Mouse (Mus musculus): Measurements from ENCODE around the gene Rnf157. TPM values are rescaled to one million over a fixed set of nuclear protein-coding genes. Genes with fewer than 3 reads are reported as not detected.

The Rnf157 gene
- total RNA-seq, 2 experiments from 2014 or later: 252 to 278 TPM

- no peak for DNase-seq (ENCODE audit: low spot score in 2 of 2)
Measured at GRCm38 (mm10) chr11:116329314-116330210, 83.3 kb downstream of the Rnf157 start.

DNA sequence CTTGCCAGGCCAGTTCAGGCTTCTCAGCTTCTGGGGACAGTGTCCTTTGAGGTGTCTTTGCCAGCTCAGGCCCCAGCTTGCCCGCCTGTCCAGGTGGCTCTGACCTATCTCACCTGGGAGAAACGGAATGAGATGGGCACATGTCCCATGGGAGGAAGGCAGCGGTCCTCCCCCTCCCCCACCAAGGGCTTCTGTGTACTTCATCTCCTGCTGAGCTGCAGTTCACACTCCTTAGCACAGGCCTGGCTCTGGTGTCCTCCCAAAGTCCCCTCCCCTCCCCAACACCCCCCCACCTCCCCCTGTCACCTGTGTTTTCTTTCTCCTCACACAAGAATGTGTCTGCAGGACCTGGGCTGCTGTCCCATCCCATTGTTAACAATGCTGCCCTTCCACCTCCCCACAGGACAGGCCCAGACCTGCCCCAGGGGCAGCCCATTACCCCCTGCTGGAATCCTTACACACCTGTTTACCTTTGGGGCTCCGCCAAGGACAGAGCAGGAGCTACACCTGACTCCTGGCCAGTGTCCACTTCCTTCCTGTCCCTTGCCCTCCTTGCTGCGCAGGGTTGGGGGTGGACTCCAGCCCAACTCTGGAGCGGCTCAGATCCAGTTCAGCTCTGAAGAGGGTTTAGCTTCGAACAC lies 85.7 kb downstream of the Rnf157 start:
- intact Hi-C loops (cut with DNase I): no loop called here
- no peak for DNase-seq (ENCODE audit: low spot score in 2 of 2)

More at GRCm38 (mm10) chr11:116329314-116330210, 83.3 kb downstream of the Rnf157 start:
- intact Hi-C loops (cut with DNase I): no loop called here

- intact Hi-C loops (cut with DNase I): loop anchor here (1.0 kb wide), 3 partner anchors 16 to 127 kb away; partner anchors contain the start of gene Foxj1
- DNase-seq (ENCODE audit: low spot score in 2 of 2): peak; percentile 77 to 78
Measured at GRCm38 (mm10) chr11:116318719-116319659, 93.8 kb downstream of the Rnf157 start.

GRCm38 (mm10) chr11:116312359-116312758 lies 100.5 kb downstream of the Rnf157 start:
- intact Hi-C loops (cut with DNase I): no loop called here

DNA sequence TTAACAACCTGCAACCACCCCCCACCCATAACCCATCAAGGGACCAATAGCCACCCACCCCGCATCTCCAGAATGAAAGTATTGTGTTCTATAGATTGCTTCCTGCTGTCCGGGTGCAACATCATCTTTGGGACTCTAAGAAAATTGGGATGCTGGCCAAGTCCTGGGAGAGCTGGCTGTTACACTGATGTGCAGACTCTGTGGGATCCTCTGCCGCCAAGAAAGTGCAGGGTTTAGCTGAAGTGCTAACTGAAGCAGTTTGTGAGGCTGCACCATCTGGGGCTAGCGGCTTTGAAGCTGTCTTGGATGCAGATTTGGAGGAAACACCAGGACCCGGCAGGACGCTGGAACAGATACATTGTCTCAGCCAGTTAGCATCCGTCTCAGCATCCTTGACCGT lies 101.7 kb downstream of the Rnf157 start:
- intact Hi-C loops (cut with DNase I): no loop called here
- DNase-seq (ENCODE audit: low spot score in 2 of 2): peak in 1 of 2 experiments; percentile 63

More at GRCm38 (mm10) chr11:116312359-116312758, 100.5 kb downstream of the Rnf157 start:
- DNase-seq (ENCODE audit: low spot score in 2 of 2): no peak

GRCm38 (mm10) chr11:116309601-116310000 lies 103.2 kb downstream of the Rnf157 start:
- DNase-seq (ENCODE audit: low spot score in 2 of 2): no peak
- intact Hi-C loops (cut with DNase I): no loop called here

GRCm38 (mm10) chr11:116307762-116308531 lies 104.9 kb downstream of the Rnf157 start:
- intact Hi-C loops (cut with DNase I): loop anchor here (2.0 kb wide), 1 partner anchor 33 kb away; the partner anchor contains the start of gene Srp68
- DNase-seq (ENCODE audit: low spot score in 2 of 2): no peak

GRCm38 (mm10) chr11:116307019-116307725 lies 105.7 kb downstream of the Rnf157 start, which contains the start of gene Exoc7:
Gene Exoc7, minus strand, starts transcription at chr11:116307233.
- intact Hi-C loops (cut with DNase I): loop anchor here (2.0 kb wide), 1 partner anchor 32 kb away; the partner anchor contains the start of gene Srp68
- no peak for DNase-seq (ENCODE audit: low spot score in 2 of 2)

DNA sequence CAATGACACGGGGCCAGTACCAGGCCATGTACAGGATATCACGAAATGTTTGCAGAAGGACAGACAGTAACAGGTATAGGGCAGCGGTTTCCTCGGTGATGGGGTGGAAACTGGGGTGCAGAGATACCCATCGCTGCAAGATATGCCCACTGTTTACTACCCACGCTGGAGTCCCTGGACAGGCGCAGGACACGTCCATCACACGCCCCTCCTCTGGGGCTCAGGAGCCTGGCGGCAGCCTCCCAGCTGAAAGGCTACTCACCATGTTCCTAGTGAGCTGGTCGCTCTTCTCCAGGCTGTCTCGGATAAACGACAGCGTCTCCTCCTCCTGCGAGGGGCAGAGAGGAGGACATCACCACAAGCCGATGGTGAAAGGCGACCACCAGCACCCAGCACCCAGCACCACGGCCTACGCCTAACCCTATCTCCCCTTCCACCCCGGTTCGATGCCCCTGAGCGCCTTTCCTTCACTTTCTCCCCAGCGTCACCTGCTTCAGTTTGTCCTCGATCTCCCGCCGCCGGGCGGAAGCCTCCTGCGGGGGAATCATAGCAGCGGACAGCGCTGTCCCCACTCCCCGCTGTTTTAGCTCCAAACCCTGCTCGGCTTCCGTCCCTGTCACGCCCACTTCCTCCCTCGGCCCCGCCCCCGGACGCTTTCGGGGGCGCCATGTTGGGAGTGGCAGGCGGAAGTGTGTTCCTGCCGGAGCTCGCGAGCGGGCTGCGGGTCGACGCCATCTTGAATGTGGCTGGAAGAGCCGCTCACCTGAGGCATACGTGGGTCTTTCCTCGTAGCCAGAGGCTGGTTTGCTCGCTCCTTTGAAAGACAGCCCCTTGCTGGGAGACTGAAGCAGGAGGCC lies 106.5 kb downstream of the Rnf157 start:
- DNase-seq (ENCODE audit: low spot score in 2 of 2): peak; percentile 88 to 93
- intact Hi-C loops (cut with DNase I): loop anchor here (2.0 kb wide), 1 partner anchor 32 kb away; the partner anchor contains the start of gene Srp68

- no peak for DNase-seq (ENCODE audit: low spot score in 2 of 2)
- intact Hi-C loops (cut with DNase I): no loop called here
Measured at GRCm38 (mm10) chr11:116305423-116305822, 107.4 kb downstream of the Rnf157 start.

GRCm38 (mm10) chr11:116298621-116299020 lies 114.2 kb downstream of the Rnf157 start:
- intact Hi-C loops (cut with DNase I): no loop called here
- peak in 1 of 2 experiments; percentile 17 for DNase-seq (ENCODE audit: low spot score in 2 of 2)

DNA sequence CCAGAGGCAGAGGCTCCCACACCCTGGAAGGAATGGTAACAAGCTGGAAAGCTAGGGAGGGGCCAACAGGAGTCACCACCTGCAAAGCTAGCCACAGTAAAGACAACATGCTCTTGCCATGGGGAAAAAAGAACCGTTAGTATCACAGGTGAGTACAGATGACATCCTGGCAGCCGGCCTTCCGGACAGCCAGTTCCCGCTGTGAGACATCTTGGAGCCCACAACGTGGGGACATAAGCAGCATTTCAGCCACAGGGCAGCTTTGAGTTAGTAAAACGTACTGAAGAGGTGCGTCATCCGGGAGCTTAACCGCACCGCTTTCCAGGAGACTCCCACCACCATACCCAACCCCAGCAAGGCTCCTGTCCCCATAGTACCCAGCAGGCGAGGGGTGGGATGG lies 114.6 kb downstream of the Rnf157 start:
- intact Hi-C loops (cut with DNase I): no loop called here

GRCm38 (mm10) chr11:116297017-116297416 lies 115.8 kb downstream of the Rnf157 start:
- intact Hi-C loops (cut with DNase I): no loop called here

More for the DNA sequence above, 114.6 kb downstream of the Rnf157 start:
- no peak for DNase-seq (ENCODE audit: low spot score in 2 of 2)

DNA sequence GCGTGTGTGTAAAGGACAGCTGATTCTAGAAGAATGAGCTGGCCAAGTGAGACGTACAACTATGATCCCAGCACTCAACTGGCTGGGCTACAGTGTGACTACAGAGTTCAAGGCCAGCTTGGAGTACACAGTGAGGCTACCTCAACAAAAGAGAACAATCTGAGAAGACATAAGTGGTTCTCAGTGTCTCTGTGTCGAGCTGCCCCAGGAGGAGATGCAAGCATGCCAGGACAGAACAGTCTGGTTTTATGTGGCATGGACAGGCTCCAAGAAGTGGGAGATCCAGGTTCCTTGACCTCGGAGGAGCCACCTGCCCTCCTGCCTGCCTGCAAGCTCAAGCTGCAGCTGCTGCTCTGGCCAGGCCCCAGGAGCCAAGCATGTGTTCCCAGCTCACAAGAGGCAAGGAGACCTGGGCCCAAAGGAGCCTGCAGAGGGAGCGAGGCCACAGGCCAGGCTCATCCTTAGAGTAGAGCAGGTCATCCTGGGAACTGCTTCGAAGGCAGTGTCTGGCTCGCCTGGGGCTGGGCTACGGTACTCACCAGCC lies 116.6 kb downstream of the Rnf157 start:
- no peak for DNase-seq (ENCODE audit: low spot score in 2 of 2)
- intact Hi-C loops (cut with DNase I): no loop called here

More at GRCm38 (mm10) chr11:116297017-116297416, 115.8 kb downstream of the Rnf157 start:
- no peak for DNase-seq (ENCODE audit: low spot score in 2 of 2)

- intact Hi-C loops (cut with DNase I): loop anchor here (2.0 kb wide), 1 partner anchor 68 kb away; no protein-coding TSS in a partner anchor
- peak; percentile 26 to 50 for DNase-seq (ENCODE audit: low spot score in 2 of 2)
Measured at GRCm38 (mm10) chr11:116294319-116294718, 118.5 kb downstream of the Rnf157 start.

DNA sequence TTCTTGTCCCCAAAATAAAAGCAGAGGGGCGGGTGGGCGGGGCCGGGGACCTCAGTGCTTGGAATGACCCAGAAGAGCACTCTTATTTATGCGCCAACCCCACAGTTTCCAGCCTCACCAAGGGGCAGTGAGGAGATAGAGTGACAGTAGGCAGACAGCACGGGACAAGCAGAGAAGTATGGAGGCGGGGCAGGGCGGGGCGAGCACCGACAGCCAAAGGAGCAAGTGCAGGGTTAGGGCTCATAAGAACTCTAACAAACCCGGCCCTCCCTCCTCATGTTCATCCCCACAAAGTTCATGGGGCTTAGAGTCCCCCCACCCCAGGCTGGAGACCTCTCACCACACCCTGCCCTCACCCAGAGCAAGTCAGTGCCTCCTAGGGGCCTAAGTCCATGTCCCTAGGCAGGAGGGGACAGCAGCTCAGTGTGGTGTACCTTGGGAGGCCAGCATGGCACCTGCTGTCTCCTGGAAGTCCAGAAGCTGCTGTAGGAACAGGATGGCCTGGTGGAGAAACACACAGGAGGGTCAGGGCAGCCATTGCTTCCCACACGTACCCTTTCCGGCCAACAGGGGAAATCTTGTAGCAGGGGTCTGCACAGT lies 119.2 kb downstream of the Rnf157 start:
- intact Hi-C loops (cut with DNase I): loop anchor here (2.0 kb wide), 1 partner anchor 67 kb away; no protein-coding TSS in a partner anchor
- DNase-seq (ENCODE audit: low spot score in 2 of 2): no peak

Measured in left cerebral cortex, postnatal 25 days (tissue).